Comparison of ENCODE assay signal across 25 mouse cellular contexts in genomic region chr12:108680861-108681260, GRCm38 (mm10). TPM values are rescaled to one million over a fixed set of nuclear protein-coding genes. Genes with fewer than 3 reads are reported as not detected.
"Had no signal": no experiment of that assay in that cellular context is flagged by ENCODE, and none has a peak within 500 bp of the region (broad histone marks: within the 10 kb centered on the region; RNA-seq: fewer than 3 reads in every experiment).

No protein-coding gene starts in this region.

- H3K4me3 ChIP-seq: heart, embryonic 10.5 days; heart, embryonic 12.5 days; heart, embryonic 15.5 days; hindbrain, embryonic 10.5 days; hindbrain, embryonic 12.5 days; intestine, embryonic 15.5 days; layer of hippocampus, adult 2 months; left cerebral cortex, adult 2 months; limb, embryonic 10.5 days; limb, embryonic 12.5 days; liver, embryonic 13.5 days; liver, embryonic 15.5 days had no signal

- DNase-seq: gastrocnemius, postnatal 10 days; gastrocnemius, postnatal 25 days; heart, adult 18-20 months; heart, postnatal 14 days; heart, postnatal 4 days; kidney, adult 18-20 months; kidney, postnatal 10 days; kidney, postnatal 25 days; kidney, postnatal 4 days; liver; liver, embryonic 13.5 days; liver, postnatal 0 days had no signal

- H3K27me3 ChIP-seq: heart, embryonic 12.5 days; heart, embryonic 15.5 days; hindbrain, embryonic 12.5 days; intestine, embryonic 15.5 days; limb, embryonic 12.5 days; liver, embryonic 13.5 days; liver, embryonic 15.5 days had no signal

- H3K4me1 ChIP-seq: heart, embryonic 15.5 days; hindbrain, embryonic 10.5 days; hindbrain, embryonic 12.5 days; limb, embryonic 10.5 days; limb, embryonic 12.5 days; liver, embryonic 13.5 days; liver, embryonic 15.5 days had no signal

- H3K27ac ChIP-seq: heart, embryonic 10.5 days; heart, embryonic 15.5 days; hindbrain, embryonic 10.5 days; hindbrain, embryonic 12.5 days; hindbrain, embryonic 14.5 days; intestine, embryonic 15.5 days; layer of hippocampus, adult 2 months; limb, embryonic 10.5 days; limb, embryonic 12.5 days; liver, embryonic 13.5 days; liver, embryonic 15.5 days had no signal

RNA-seq across cellular contexts. Expression of gene Degs2, which starts 21.3 kb away (rescaled TPM):
- total RNA-seq: gastrocnemius, postnatal 4 days; heart, postnatal 4 days had no signal
